Mouse (Mus musculus): ENCODE data around the gene Gm20388.

DNA sequence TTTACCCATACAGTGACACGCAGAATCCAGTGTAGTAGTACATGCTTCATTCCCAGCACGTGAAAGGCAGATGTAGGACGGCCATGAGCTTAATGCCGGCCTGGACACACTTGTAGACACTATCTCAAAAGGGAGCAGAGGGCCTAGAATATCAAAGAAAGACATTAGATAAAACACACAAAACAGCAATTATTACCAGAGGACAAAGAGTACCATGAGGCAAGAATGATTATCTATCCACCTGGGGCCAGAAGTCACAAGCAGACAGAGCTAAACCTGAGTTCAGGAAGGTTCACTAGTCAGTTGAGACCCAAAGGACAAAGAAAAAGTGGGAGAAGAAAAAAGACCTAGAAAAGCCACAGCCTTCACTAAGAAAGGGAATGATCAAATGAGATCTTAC is 3106.5 kb downstream of the Gm20388 start:
- TF ChIP-seq POLR2A (IDR thresholded peaks at IDR 0.05; ENCODE audit: insufficient read depth, low read depth, low read length) = no peak
- TF ChIP-seq CTCF (IDR thresholded peaks at IDR 0.05; ENCODE audit: insufficient read depth, low read depth, low read length) = no peak

All from olfactory bulb, adult 2 months (tissue).